Mouse (Mus musculus): ENCODE measurements around the gene Fam83g.

Fam83g gene

DNA sequence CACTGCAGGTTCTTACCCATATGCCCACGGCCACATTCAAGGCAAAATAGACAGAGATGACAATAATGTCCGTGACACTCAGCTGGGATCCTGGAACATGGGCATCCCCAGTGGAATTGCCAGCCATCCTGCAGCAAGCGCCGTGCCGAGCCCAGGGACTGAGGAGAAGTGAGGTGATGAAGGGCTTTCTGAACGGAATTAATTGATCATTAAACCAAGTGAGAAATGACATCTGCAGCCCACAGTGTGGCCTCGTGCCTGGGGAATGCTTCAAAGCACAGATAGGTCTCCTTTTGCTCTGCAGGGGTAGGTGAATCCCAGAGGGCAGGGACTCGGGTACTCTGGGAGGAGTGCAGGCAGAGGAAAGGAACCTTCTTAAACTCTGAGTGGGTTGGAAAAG lies 35.9 kb downstream of the Fam83g start:
- no peak for DNase-seq

- DNase-seq, result no peak
Observed at GRCm38 (mm10) chr11:61720636-61721035, 36.7 kb downstream of the Fam83g start, which contains the start of gene Slc5a10. Gene Slc5a10, minus strand, starts transcription at chr11:61720826.

DNA sequence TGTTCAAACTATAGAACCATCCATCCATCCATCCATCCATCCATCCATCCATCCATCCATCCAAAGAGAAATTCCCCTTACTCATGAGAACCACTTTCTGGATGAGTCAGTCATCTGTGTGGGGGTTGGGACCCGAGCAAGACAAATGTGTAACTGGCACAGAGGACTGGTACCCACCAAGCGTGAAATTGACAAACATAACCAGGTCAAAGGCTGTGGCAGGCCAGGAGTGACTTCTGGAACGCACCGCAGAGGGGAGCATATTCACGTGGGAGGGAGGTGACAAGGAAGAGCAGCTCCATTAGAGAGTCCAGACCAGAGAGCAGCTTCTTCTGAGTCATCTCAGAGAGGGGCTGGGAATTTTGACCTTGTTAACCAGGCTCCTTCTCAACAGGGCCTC lies 38.2 kb downstream of the Fam83g start:
- no peak for DNase-seq

- DNase-seq, result no peak
Observed at GRCm38 (mm10) chr11:61728037-61728436, 44.1 kb downstream of the Fam83g start.

- DNase-seq, result no peak
Observed at GRCm38 (mm10) chr11:61732672-61733071, 48.8 kb downstream of the Fam83g start.

DNA sequence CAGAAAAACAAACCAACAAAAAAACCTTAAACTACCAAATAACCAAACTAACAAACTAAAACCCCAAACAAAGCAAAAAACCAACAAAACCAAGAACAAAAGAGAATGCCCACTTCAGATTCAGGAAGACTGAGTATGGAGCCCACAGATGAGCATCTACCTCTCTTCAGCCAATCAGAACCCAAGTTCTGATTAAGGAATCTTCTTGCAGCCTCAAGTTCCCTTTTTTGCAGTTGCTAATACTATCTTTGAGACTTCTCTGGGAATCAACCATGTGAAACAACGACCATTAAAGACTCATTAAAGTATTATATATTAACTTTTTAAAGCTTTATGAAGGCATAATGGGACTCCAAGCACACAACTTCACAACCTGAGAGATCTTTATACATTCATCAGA lies 53.4 kb downstream of the Fam83g start:
- DNase-seq, result no peak

GRCm38 (mm10) chr11:61740500-61740899 lies 56.6 kb downstream of the Fam83g start:
- DNase-seq, result no peak

- no peak for DNase-seq
Observed at GRCm38 (mm10) chr11:61743768-61744167, 59.9 kb downstream of the Fam83g start.

DNA sequence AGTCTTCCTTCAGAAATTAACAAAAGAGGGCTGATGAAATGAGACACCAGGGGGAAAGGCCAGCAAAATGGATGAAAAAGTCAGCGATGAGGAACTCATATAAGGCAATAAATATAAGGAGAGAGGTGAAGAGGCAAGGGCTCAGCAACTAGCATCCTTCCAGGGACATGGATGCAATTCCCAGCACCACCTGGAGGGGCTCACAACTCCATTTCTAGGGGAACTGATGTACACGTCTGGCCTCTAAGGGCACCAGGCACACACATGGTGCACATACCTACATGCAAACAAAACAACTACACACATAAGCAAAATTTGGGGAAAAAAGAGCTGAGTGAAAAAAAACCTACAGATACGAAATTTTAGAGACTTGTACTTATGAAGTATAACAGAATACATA lies 60.6 kb downstream of the Fam83g start:
- DNase-seq, result no peak

GRCm38 (mm10) chr11:61745781-61746180 lies 61.9 kb downstream of the Fam83g start:
- DNase-seq, result no peak

- no peak for DNase-seq
Observed at GRCm38 (mm10) chr11:61747161-61747560, 63.3 kb downstream of the Fam83g start.

DNA sequence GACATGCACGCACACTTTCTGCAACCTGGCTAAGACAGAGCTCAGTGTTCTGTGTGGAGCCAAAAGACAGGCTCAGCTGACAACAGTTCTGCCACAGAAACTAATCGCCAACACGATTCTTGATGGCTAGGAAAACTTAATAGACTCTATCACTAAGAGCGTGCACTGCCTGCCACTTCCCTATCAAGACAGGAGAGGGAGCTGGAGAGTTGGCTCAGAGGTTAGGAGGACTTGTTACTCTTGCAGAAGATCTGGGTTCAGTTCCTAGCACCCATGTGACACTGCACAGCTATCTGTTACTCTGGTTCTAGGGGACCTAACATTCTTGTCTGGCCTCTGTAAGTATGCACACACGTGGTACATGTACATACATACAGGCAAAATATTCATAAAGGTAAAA lies 67.7 kb downstream of the Fam83g start:
- peak; percentile 26 for DNase-seq

GRCm38 (mm10) chr11:61757151-61757550 lies 73.3 kb downstream of the Fam83g start:
- DNase-seq, result no peak

Measured in thymus, postnatal 25 days (tissue).